Mouse (Mus musculus) testis, postnatal 10 days (tissue): ENCODE measurements around the gene Aplnr.

ENCODE experiments used
- DNase-seq: peaks from one replicate; pipeline ENCODE4 v3.0.0; 2021; ENCODE audit warnings: low spot score

The Aplnr gene

DNA sequence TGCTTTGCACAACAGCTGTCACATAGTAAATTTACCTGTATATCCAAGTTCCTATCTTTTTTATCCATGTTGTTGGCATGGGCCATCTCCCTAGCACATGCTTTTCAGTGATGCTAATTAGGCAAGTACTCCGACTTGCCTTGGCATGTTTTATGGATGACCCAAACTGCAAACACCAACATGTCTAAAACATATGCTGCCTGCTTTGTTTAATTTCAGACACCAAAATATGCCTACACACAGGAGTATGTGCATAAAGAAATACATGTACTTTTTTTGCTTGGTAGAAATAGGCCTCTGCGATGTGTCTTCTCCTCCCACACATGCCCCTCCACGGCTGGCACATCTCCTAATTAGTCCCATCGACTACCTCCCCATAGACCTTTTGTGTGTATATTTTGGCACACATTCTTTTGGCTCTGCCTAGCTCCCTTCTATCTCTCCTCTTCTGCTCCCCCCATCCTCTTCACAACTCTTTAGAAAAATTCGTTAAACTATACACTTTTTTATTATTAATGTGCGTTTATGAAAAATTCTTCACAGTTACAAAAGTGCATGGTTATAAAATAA, 51.6 kb downstream of the Aplnr start:
- DNase-seq = no peak
